Mouse (Mus musculus): ENCODE data around the gene Cnn3. TPM values are rescaled to one million over a fixed set of nuclear protein-coding genes. Genes with fewer than 3 reads are reported as not detected.

Gene Cnn3
- total and polyA plus RNA-seq, 2 experiments from 2014 or later = 122 to 181 TPM

DNA sequence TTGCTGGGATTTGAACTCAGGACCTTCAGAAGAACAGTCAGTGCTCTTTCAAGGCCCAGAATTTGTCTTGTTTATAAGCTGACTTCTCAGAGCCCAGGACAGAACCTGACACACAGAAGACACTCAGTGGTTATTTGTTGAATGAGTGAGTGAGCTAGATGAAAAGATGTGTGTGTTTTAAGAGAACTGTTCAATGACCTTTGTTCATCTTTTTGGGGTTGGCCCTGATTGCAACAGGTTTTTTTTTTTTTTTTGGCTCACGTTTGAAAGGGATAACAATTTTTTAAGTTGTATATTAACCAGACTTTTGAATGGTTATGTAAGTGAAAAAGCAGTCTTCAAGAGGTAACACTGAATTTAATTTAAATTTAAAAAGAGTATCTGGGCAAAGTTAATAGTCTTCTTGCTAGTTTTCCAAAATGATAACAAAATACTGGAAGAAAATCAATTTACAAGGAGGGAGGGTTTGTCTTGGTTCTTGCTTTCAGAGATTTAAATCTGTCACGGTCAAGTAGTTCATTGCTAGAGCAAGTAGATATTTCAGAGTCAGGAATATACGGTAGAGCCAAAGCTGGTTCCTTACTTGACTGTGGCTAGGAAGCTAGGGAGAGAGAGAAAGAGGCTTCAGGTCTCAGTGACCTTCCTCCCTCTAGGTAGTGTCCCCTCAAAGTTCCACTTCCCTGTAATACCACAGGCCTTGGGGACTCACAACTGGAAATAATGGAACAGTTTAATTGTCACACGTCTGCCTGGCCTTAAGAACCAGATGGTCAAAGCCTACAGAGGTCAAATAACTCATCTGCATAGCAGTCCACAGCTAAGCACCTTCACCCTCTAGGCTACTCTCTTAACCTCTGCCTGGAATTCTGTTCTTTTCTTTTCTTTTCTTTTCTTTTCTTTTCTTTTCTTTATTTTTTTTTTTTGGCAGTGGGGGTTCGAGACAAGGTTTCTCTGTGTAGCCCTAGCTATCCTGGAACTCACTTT is 9.8 kb upstream of the Cnn3 start:
- Histone ChIP-seq H3K4me1 (ENCODE audit: insufficient read depth, low read length) (no peaks in the 10 kb centered on the region), H3K27me3 (ENCODE audit: insufficient read depth, low read length) (no peaks in the 10 kb centered on the region), H3K4me3 (ENCODE audit: low read depth, low read length) (no peak overlapping the region), H3K9ac (replicated peaks; ENCODE audit: low read length, poor library complexity, severe bottlenecking) (no peak overlapping the region), H3K27ac (ENCODE audit: low read depth, low read length) (no peak overlapping the region), H3K36me3 (ENCODE audit: insufficient read depth, low read length) (no peaks in the 10 kb centered on the region), H3K4me2 (ENCODE audit: low read depth, low read length, poor library complexity, severe bottlenecking) (no peak overlapping the region), H3K9me3 (ENCODE audit: low read length) (no peaks in the 10 kb centered on the region)
- no peak for TF ChIP-seq CTCF (IDR thresholded peaks at IDR 0.05)
- WGBS = 66% methylated on average over 5 of the region's 5 CpGs
- ATAC-seq (ENCODE audit: low FRiP score) (no peak), DNase-seq (ENCODE audit: low spot score) (no peak)

DNA sequence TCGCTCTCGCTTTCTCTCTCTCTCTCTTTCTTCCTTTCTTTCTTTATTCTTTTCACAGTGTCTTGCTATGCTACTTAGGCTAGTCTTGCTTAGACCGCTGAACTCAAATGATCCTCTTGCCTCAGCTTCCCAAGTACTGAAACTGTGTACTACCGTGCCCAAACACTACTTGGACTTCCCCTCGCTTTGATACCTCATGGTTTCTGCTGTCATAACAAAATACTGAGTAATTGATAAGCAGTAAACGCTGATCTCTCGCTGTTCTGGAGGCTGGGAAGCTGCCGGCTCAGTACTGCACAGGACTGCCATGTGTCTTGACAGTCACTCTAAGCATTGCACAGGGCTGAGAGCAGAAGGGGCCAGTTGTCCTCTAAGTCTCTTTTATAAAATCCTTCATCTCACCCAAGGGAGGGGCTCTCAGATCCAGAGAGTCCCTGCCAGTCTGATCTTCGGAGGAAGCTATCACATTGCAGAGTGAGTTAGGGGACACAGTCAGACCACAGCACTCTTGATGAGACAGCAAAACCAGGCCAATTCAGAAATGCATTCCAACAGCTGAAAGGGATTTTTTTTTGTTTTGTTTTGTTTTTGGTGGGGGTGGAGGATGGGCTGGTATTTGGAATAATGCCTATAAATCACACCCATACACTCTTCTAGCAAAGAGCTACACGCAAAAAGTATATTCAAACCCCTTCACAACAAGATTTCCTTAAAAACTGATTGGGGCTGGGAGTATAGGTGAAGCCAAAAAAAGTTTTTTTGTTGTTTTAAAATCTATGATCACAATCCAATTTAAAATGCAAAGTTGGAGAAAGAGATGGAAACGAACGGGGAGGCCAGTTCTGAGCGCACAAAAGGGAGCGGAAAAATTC is 8.7 kb upstream of the Cnn3 start:
- Histone ChIP-seq H3K4me1 (ENCODE audit: insufficient read depth, low read length) (no peaks in the 10 kb centered on the region), H3K9me3 (ENCODE audit: low read length) (no peaks in the 10 kb centered on the region), H3K4me3 (ENCODE audit: low read depth, low read length) (no peak overlapping the region), H3K27ac (ENCODE audit: low read depth, low read length) (no peak overlapping the region), H3K9ac (replicated peaks; ENCODE audit: low read length, poor library complexity, severe bottlenecking) (no peak overlapping the region), H3K27me3 (ENCODE audit: insufficient read depth, low read length) (no peaks in the 10 kb centered on the region), H3K36me3 (ENCODE audit: insufficient read depth, low read length) (no peaks in the 10 kb centered on the region), H3K4me2 (ENCODE audit: low read depth, low read length, poor library complexity, severe bottlenecking) (no peak overlapping the region)
- WGBS = 40% methylated on average over 14 of the region's 14 CpGs
- DNase-seq (ENCODE audit: low spot score) (no peak), ATAC-seq (ENCODE audit: low FRiP score) (no peak)
- no peak for TF ChIP-seq CTCF (IDR thresholded peaks at IDR 0.05)

DNA sequence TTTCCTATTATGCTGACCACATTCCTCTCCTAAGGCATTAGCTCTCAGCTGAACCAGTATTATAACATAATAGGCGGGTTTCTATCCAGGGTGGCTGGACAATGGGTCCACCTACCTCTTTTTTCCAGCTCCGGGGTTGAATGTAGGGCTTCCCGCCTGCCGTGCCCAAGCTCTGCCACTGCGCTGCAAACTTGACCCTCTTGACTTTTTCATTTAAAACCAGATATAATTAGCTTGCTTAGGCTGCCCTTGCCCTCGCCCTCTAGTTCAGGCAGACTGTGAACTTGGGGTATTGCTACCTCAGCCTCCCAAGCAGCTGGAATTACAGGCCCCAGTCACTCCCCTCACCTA is 8.1 kb upstream of the Cnn3 start:
- ATAC-seq (ENCODE audit: low FRiP score) = no peak
- H3K9me3 ChIP-seq (ENCODE audit: low read length) = no peaks in the 10 kb centered on the region
- TF ChIP-seq CTCF (IDR thresholded peaks at IDR 0.05) = no peak
- no peaks in the 10 kb centered on the region for H3K4me1 ChIP-seq (ENCODE audit: insufficient read depth, low read length)
- no peak overlapping the region for H3K4me3 ChIP-seq (ENCODE audit: low read depth, low read length)
- H3K9ac ChIP-seq (replicated peaks; ENCODE audit: low read length, poor library complexity, severe bottlenecking) = no peak overlapping the region
- no peaks in the 10 kb centered on the region for H3K36me3 ChIP-seq (ENCODE audit: insufficient read depth, low read length)
- DNase-seq (ENCODE audit: low spot score) = no peak
- H3K27me3 ChIP-seq (ENCODE audit: insufficient read depth, low read length) = no peaks in the 10 kb centered on the region
- H3K27ac ChIP-seq (ENCODE audit: low read depth, low read length) = no peak overlapping the region
- no peak overlapping the region for H3K4me2 ChIP-seq (ENCODE audit: low read depth, low read length, poor library complexity, severe bottlenecking)
- 20% methylated on average over 6 of the region's 6 CpGs for WGBS

DNA sequence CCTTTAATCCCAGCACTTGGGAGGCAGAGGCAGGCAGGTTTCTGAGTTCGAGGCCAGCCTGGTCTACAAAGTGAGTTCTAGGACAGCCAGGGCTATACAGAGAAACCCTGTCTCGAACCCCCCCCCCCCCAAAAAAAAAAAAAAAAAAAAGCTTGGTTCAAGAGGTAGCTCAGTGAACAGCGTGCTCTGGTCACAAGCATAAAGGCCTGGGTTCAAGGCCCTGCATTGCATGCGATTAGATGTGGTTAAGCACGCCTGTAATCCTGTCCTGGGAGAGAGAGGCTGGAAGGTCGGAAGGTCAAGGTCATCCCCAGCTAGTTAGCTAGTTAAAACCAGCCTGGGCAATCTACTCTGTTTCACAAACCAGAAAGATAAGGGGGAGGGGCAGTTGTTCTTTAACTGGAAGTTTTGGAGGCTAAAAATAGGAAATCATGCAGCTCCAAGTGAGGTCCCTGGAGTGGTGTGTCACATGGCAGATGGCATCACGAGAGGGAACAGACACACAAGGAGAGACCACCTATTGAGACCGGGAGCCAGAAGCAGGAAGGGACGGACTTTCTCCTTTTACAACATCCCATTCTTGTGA is 7.4 kb upstream of the Cnn3 start:
- no peak for ATAC-seq (ENCODE audit: low FRiP score)
- H3K27ac ChIP-seq (ENCODE audit: low read depth, low read length) = no peak overlapping the region
- no peak overlapping the region for H3K4me3 ChIP-seq (ENCODE audit: low read depth, low read length)
- no peaks in the 10 kb centered on the region for H3K36me3 ChIP-seq (ENCODE audit: insufficient read depth, low read length)
- DNase-seq (ENCODE audit: low spot score) = no peak
- no peak overlapping the region for H3K4me2 ChIP-seq (ENCODE audit: low read depth, low read length, poor library complexity, severe bottlenecking)
- 77% methylated on average over 9 of the region's 9 CpGs for WGBS
- no peaks in the 10 kb centered on the region for H3K27me3 ChIP-seq (ENCODE audit: insufficient read depth, low read length)
- no peaks in the 10 kb centered on the region for H3K4me1 ChIP-seq (ENCODE audit: insufficient read depth, low read length)
- H3K9me3 ChIP-seq (ENCODE audit: low read length) = no peaks in the 10 kb centered on the region
- no peak for TF ChIP-seq CTCF (IDR thresholded peaks at IDR 0.05)
- no peak overlapping the region for H3K9ac ChIP-seq (replicated peaks; ENCODE audit: low read length, poor library complexity, severe bottlenecking)

DNA sequence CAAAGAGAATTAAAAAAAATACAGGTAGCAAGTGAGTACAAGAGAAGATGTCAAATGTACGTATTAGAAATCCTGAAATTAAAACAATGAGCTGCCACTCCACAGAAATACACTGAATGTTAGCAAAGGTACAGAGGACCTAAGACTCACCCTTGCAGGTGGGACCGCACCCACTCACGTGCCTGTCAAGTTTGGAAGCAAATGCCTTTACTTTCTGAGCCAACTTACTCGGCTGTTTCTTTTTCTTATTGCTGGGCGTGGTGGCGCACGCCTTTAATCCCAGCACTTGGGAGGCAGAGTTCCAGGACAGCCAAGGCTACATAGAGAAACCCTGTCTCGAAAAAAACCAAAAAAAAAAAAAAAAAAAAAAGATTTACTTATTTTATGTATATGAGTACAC is 3.9 kb upstream of the Cnn3 start:
- Histone ChIP-seq H3K4me2 (ENCODE audit: low read depth, low read length, poor library complexity, severe bottlenecking) (no peak overlapping the region), H3K4me3 (ENCODE audit: low read depth, low read length) (no peak overlapping the region), H3K9me3 (ENCODE audit: low read length) (no peaks in the 10 kb centered on the region), H3K4me1 (ENCODE audit: insufficient read depth, low read length) (no peaks in the 10 kb centered on the region), H3K27me3 (ENCODE audit: insufficient read depth, low read length) (no peaks in the 10 kb centered on the region), H3K27ac (ENCODE audit: low read depth, low read length) (no peak overlapping the region), H3K36me3 (ENCODE audit: insufficient read depth, low read length) (no peaks in the 10 kb centered on the region), H3K9ac (replicated peaks; ENCODE audit: low read length, poor library complexity, severe bottlenecking) (no peak overlapping the region)
- WGBS = 80% methylated on average over 8 of the region's 8 CpGs
- TF ChIP-seq CTCF (IDR thresholded peaks at IDR 0.05) = no peak
- no peak for ATAC-seq (ENCODE audit: low FRiP score)
- DNase-seq (ENCODE audit: low spot score) = no peak
